Mouse (Mus musculus): Measurements from ENCODE around the gene Grcc10. TPM values are rescaled to one million over a fixed set of nuclear protein-coding genes. Genes with fewer than 3 reads are reported as not detected.

Gene Grcc10
- polyA plus RNA-seq, 1 experiment from 2014 or later = 380 TPM

DNA sequence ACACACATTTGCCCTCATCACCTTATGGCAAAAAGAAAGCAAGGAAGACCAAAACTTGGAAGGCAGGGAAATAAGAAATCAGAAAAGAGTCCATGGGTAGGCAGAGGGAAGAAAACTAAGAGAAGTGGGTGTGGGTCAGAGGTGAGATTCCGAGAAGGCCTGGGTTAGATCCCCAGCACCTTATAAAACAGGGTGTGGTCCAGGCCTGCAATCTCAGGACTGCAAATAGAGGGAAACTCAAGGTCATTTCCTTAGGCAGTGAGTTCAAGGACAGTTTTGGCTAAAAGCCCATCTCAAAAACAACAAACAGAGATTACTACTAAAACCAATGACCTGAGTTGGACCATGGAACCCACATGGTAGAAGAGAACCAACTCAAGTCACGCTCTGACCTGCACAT is 12.7 kb upstream of the Grcc10 start:
- Histone ChIP-seq H3K4me3 (ENCODE audit: low read depth, low read length) (no peak overlapping the region), H3K27me3 (ENCODE audit: control insufficient read depth, insufficient read depth, low read length) (no peaks in the 10 kb centered on the region), H3K9me3 (replicated peaks; ENCODE audit: control insufficient read depth, low read length) (no peaks in the 10 kb centered on the region), H3K9ac (ENCODE audit: low read depth, low read length) (no peak overlapping the region), H3K27ac (ENCODE audit: low read depth, low read length) (no peak overlapping the region), H3K4me2 (no peak overlapping the region), H3K4me1 (ENCODE audit: control insufficient read depth, insufficient read depth, low read length) (peaks cover 31% of the 10 kb centered on the region), H3K36me3 (ENCODE audit: control insufficient read depth, insufficient read depth, low read length) (peaks cover 5% of the 10 kb centered on the region; the same call in 1 of the 2 replicates)
- WGBS (ENCODE audit: insufficient replicate concordance) = 88% methylated on average over 2 of the region's 2 CpGs
- ATAC-seq (replicated peaks; ENCODE audit: insufficient number of reproducible peaks, low FRiP score, low TSS enrichment) = no peak

DNA sequence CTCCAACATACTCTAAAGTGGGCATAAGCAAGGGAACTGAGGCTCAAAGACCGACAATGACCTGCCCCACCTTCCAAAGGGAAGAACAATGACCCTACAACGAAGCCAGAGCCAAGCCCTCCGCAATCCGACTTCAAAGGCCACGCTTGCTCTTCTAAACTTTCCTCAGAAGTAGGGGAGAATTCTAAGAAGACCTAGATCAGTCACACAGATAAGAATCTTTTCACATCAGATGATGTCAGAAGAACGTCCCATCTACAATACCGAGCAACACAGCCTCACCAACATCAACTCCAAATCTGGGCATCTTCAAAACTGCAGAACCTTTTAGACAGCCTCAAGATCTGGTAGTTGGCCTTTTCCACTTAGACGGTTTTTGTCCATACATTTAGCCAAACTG is 9.2 kb upstream of the Grcc10 start:
- Histone ChIP-seq H3K4me2 (no peak overlapping the region), H3K9me3 (replicated peaks; ENCODE audit: control insufficient read depth, low read length) (no peaks in the 10 kb centered on the region), H3K27me3 (ENCODE audit: control insufficient read depth, insufficient read depth, low read length) (no peaks in the 10 kb centered on the region), H3K36me3 (ENCODE audit: control insufficient read depth, insufficient read depth, low read length) (peaks cover 8% of the 10 kb centered on the region), H3K27ac (ENCODE audit: low read depth, low read length) (no peak overlapping the region), H3K9ac (ENCODE audit: low read depth, low read length) (no peak overlapping the region), H3K4me3 (ENCODE audit: low read depth, low read length) (no peak overlapping the region), H3K4me1 (ENCODE audit: control insufficient read depth, insufficient read depth, low read length) (peaks cover 16% of the 10 kb centered on the region; the same call in 1 of the 2 replicates)
- no peak for ATAC-seq (replicated peaks; ENCODE audit: insufficient number of reproducible peaks, low FRiP score, low TSS enrichment)
- WGBS (ENCODE audit: insufficient replicate concordance) = 82% methylated on average over 8 of the region's 8 CpGs

DNA sequence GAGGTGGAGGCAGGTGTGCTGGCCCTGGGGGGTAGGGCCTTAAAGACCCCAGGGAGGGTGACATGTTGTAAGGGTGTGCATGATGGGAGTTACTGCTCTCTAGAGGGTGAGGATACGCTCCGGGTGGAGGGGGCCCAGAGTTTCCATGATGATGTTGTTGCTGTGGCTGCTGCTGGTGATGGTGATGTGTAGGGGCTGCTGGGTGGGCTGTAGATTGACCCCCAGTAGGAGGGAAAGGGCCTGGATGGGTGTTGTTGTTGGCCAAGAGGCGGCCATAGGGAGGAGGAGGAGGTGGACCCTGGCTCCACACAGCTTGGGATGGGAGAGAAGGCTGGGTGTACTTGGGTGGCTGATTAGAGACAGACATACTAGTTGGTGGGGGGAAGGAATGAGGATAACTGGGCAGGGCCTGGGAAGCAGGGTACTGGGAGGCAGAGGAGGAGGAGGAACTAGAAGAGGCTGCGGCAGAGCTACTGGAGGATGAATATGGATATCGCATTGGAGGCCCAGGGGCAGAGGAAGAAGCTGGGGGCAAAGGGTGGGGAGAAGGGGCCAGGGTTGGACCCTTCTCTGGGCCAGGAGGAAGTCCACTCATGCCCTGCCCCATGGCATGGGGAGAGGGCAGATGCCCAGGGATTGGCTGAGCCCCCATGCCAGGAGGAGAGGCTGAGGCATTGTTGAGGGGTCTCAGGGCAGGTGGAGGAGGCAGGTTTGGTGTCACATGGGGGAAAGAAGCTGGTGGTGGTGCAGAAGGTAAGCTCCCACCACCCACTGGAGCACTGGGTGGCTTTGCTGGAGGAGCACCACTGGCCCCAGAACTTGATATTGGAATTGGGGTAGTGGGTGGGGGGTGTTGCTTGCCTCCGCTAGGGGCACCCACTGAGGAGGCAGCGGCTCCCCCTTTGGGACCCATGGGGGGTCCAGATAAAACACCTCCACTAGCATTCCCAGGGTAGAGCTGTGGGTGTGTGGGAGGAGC is 5.8 kb upstream of the Grcc10 start:
- H3K4me1 ChIP-seq (ENCODE audit: control insufficient read depth, insufficient read depth, low read length) = peaks cover 13% of the 10 kb centered on the region
- no peaks in the 10 kb centered on the region for H3K9me3 ChIP-seq (replicated peaks; ENCODE audit: control insufficient read depth, low read length)
- no peak overlapping the region for H3K4me3 ChIP-seq (ENCODE audit: low read depth, low read length)
- H3K36me3 ChIP-seq (ENCODE audit: control insufficient read depth, insufficient read depth, low read length) = peaks cover 11% of the 10 kb centered on the region
- no peaks in the 10 kb centered on the region for H3K27me3 ChIP-seq (ENCODE audit: control insufficient read depth, insufficient read depth, low read length)
- ATAC-seq (replicated peaks; ENCODE audit: insufficient number of reproducible peaks, low FRiP score, low TSS enrichment) = no peak
- peak overlapping the region; percentile 99 for H3K4me2 ChIP-seq
- 81% methylated on average over 7 of the region's 7 CpGs for WGBS (ENCODE audit: insufficient replicate concordance)
- no peak overlapping the region for H3K27ac ChIP-seq (ENCODE audit: low read depth, low read length)
- peak overlapping the region; percentile 30; the same call in 1 of the 2 replicates for H3K9ac ChIP-seq (ENCODE audit: low read depth, low read length)

DNA sequence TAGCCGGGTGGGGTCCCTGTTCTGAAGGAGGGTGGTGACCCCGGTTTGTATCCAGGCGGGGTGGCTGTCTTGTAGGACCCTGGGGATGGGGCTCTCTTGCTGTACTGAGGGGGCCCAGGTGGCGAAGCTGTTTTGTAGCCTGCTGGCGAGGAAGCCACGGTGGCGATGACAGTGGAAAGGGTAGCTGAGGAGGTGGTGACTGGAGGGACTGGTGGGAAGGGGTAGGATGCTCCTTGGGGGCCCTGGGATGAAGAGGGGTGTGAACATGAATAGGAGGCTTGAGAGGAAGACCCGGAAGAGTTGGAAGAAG is 5.1 kb upstream of the Grcc10 start:
- peaks cover 11% of the 10 kb centered on the region for H3K36me3 ChIP-seq (ENCODE audit: control insufficient read depth, insufficient read depth, low read length)
- H3K4me3 ChIP-seq (ENCODE audit: low read depth, low read length) = peak overlapping the region; percentile 75
- peak overlapping the region; percentile 96 for H3K9ac ChIP-seq (ENCODE audit: low read depth, low read length)
- no peaks in the 10 kb centered on the region for H3K27me3 ChIP-seq (ENCODE audit: control insufficient read depth, insufficient read depth, low read length)
- 20% methylated on average over 8 of the region's 8 CpGs for WGBS (ENCODE audit: insufficient replicate concordance)
- ATAC-seq (replicated peaks; ENCODE audit: insufficient number of reproducible peaks, low FRiP score, low TSS enrichment) = no peak
- no peaks in the 10 kb centered on the region for H3K9me3 ChIP-seq (replicated peaks; ENCODE audit: control insufficient read depth, low read length)
- H3K27ac ChIP-seq (ENCODE audit: low read depth, low read length) = peak overlapping the region; percentile 87; the same call in 1 of the 2 replicates
- H3K4me2 ChIP-seq = peak overlapping the region; percentile 99
- H3K4me1 ChIP-seq (ENCODE audit: control insufficient read depth, insufficient read depth, low read length) = peaks cover 16% of the 10 kb centered on the region

- WGBS (ENCODE audit: insufficient replicate concordance) = 1% methylated on average over 85 of the region's 85 CpGs
- peaks cover 11% of the 10 kb centered on the region for H3K36me3 ChIP-seq (ENCODE audit: control insufficient read depth, insufficient read depth, low read length)
Observed at GRCm38 (mm10) chr6:124745490-124746295, 4.5 kb upstream of the Grcc10 start.

GRCm38 (mm10) chr6:124744755-124745321 is 3.7 kb upstream of the Grcc10 start:
- ATAC-seq (replicated peaks; ENCODE audit: insufficient number of reproducible peaks, low FRiP score, low TSS enrichment) = no peak
- Histone ChIP-seq H3K27me3 (ENCODE audit: control insufficient read depth, insufficient read depth, low read length) (no peaks in the 10 kb centered on the region), H3K9me3 (replicated peaks; ENCODE audit: control insufficient read depth, low read length) (no peaks in the 10 kb centered on the region), H3K9ac (ENCODE audit: low read depth, low read length) (peak overlapping the region; percentile 96), H3K4me2 (peak overlapping the region; percentile 99), H3K36me3 (ENCODE audit: control insufficient read depth, insufficient read depth, low read length) (peaks cover 11% of the 10 kb centered on the region), H3K4me3 (ENCODE audit: low read depth, low read length) (peak overlapping the region; percentile 75), H3K4me1 (ENCODE audit: control insufficient read depth, insufficient read depth, low read length) (peaks cover 18% of the 10 kb centered on the region), H3K27ac (ENCODE audit: low read depth, low read length) (peak overlapping the region; percentile 55)
- 69% methylated on average over 26 of the region's 26 CpGs for WGBS (ENCODE audit: insufficient replicate concordance)

More at GRCm38 (mm10) chr6:124745490-124746295, 4.5 kb upstream of the Grcc10 start:
- peak overlapping the region; percentile 87 for H3K27ac ChIP-seq (ENCODE audit: low read depth, low read length)
- H3K4me3 ChIP-seq (ENCODE audit: low read depth, low read length) = peak overlapping the region; percentile 75
- peaks cover 16% of the 10 kb centered on the region for H3K4me1 ChIP-seq (ENCODE audit: control insufficient read depth, insufficient read depth, low read length)
- peak overlapping the region; percentile 96 for H3K9ac ChIP-seq (ENCODE audit: low read depth, low read length)
- peak; percentile 82 for ATAC-seq (replicated peaks; ENCODE audit: insufficient number of reproducible peaks, low FRiP score, low TSS enrichment)
- no peaks in the 10 kb centered on the region for H3K9me3 ChIP-seq (replicated peaks; ENCODE audit: control insufficient read depth, low read length)
- no peaks in the 10 kb centered on the region for H3K27me3 ChIP-seq (ENCODE audit: control insufficient read depth, insufficient read depth, low read length)
- H3K4me2 ChIP-seq = peak overlapping the region; percentile 99

DNA sequence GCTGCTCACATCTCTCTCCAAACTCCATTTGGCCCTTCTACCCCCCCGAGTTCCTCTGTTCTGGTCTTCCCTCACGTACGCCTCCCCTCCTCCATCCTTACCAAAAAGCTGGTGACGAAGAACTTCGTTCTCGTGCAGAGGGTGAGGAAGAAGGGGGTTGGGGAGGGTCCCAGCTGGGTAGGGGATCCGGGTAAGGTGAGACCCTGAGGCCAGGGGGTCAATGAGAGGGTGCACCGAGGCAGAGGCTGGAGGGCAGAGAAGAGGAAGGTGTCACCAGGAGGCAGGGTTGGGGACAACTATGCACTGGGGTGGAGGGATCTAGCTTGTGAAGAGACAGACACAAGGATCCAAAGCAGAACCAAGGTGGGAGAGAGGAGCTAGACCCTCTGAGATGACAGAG is 2.5 kb upstream of the Grcc10 start:
- ATAC-seq (replicated peaks; ENCODE audit: insufficient number of reproducible peaks, low FRiP score, low TSS enrichment) = no peak
- peaks cover 6% of the 10 kb centered on the region for H3K36me3 ChIP-seq (ENCODE audit: control insufficient read depth, insufficient read depth, low read length)
- H3K27ac ChIP-seq (ENCODE audit: low read depth, low read length) = no peak overlapping the region
- H3K4me2 ChIP-seq = no peak overlapping the region
- no peaks in the 10 kb centered on the region for H3K27me3 ChIP-seq (ENCODE audit: control insufficient read depth, insufficient read depth, low read length)
- peaks cover 28% of the 10 kb centered on the region for H3K4me1 ChIP-seq (ENCODE audit: control insufficient read depth, insufficient read depth, low read length)
- H3K9ac ChIP-seq (ENCODE audit: low read depth, low read length) = no peak overlapping the region
- no peak overlapping the region for H3K4me3 ChIP-seq (ENCODE audit: low read depth, low read length)
- 85% methylated on average over 8 of the region's 8 CpGs for WGBS (ENCODE audit: insufficient replicate concordance)
- H3K9me3 ChIP-seq (replicated peaks; ENCODE audit: control insufficient read depth, low read length) = no peaks in the 10 kb centered on the region

DNA sequence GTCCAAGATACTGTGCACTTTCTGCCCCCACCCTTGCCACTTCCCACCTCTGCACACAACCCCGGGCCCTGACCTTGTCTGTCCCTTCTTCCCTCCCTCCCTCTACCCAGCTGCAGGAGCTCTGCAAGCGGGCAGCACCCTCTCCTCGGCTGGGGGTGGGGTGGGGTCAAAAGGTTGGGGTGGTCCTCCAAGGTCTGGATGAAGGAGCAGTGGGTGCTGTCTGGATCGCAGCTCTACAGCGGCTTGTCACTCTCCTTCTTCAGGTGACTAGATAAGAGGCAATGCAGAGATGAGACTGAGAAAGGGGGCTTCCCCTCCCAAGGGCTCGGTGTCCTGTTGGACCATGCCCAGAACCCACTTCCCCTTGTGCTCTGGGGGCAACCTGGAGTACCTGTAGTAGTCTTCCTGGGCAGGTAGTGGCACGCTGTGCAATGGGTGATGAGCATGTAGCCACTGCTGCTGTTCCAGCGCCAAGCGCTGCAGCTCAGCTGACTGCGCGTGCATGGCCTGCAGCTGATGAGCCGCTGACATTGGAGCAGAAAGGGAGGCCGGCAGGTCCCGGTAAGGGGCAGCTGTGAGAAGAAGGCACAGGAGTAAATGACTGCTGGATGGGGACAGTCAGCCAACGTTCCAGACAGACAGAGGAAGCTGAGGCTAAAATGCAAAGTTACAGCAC is 1.8 kb upstream of the Grcc10 start:
- H3K4me1 ChIP-seq (ENCODE audit: control insufficient read depth, insufficient read depth, low read length) = peaks cover 30% of the 10 kb centered on the region
- H3K9ac ChIP-seq (ENCODE audit: low read depth, low read length) = 0 out of 2 replicates have a peak overlapping the region, but pooled peaks have one; percentile 22
- H3K9me3 ChIP-seq (replicated peaks; ENCODE audit: control insufficient read depth, low read length) = no peaks in the 10 kb centered on the region
- no peak for ATAC-seq (replicated peaks; ENCODE audit: insufficient number of reproducible peaks, low FRiP score, low TSS enrichment)
- WGBS (ENCODE audit: insufficient replicate concordance) = 83% methylated on average over 15 of the region's 15 CpGs
- no peak overlapping the region for H3K4me3 ChIP-seq (ENCODE audit: low read depth, low read length)
- no peak overlapping the region for H3K4me2 ChIP-seq
- H3K27ac ChIP-seq (ENCODE audit: low read depth, low read length) = no peak overlapping the region
- no peaks in the 10 kb centered on the region for H3K27me3 ChIP-seq (ENCODE audit: control insufficient read depth, insufficient read depth, low read length)
- H3K36me3 ChIP-seq (ENCODE audit: control insufficient read depth, insufficient read depth, low read length) = peaks cover 6% of the 10 kb centered on the region

Measured in heart, embryonic 11.5 days (tissue).